Mouse (Mus musculus) megakaryocyte, embryonic 14.5 days (primary cell): Measurements from ENCODE around the gene Ccdc43. TPM values are rescaled to one million over a fixed set of nuclear protein-coding genes. Genes with fewer than 3 reads are reported as not detected.

Experiments
- H3K27me3 ChIP-seq: replicated peaks from 2 replicates; pipeline ENCODE3; 2012; ENCODE audit warnings: inconsistent platforms
- H3K36me3 ChIP-seq: replicated peaks from 2 replicates; pipeline ENCODE3; 2012; ENCODE audit warnings: low read length, inconsistent platforms, mixed read lengths
- H3K4me1 ChIP-seq: 2 replicates; pipeline ENCODE4 v1.6.1; 2012; ENCODE audit warnings: inconsistent platforms
- H3K4me3 ChIP-seq: replicated peaks from 2 replicates; pipeline ENCODE3; 2012; ENCODE audit warnings: moderate library complexity, mild to moderate bottlenecking, inconsistent platforms
- H3K9me3 ChIP-seq: 2 replicates; pipeline ENCODE4 v1.6.1; 2012; ENCODE audit warnings: inconsistent platforms
- FLI1 ChIP-seq: IDR thresholded peaks from 2 replicates; pipeline ENCODE4 v1.6.1; 2012; ENCODE audit warnings: low read length, inconsistent platforms, mixed read lengths
- GATA1 ChIP-seq: IDR thresholded peaks from 3 replicates; pipeline ENCODE4 v1.6.1; 2012; ENCODE audit warnings: mixed read lengths, low read length, inconsistent platforms, borderline replicate concordance
- polyA plus RNA-seq: library from polyadenylated mRNA; stranded (reverse); fragments of >175 nt; gene quantifications from 2 replicates; pipeline ENCODE4 v1.2.3, GENCODE M21; 2012; ENCODE audit warnings: low replicate concordance; ENCODE audit not compliant: insufficient read depth

Gene Ccdc43
- polyA plus RNA-seq, 1 experiment, result 3.3 TPM

DNA sequence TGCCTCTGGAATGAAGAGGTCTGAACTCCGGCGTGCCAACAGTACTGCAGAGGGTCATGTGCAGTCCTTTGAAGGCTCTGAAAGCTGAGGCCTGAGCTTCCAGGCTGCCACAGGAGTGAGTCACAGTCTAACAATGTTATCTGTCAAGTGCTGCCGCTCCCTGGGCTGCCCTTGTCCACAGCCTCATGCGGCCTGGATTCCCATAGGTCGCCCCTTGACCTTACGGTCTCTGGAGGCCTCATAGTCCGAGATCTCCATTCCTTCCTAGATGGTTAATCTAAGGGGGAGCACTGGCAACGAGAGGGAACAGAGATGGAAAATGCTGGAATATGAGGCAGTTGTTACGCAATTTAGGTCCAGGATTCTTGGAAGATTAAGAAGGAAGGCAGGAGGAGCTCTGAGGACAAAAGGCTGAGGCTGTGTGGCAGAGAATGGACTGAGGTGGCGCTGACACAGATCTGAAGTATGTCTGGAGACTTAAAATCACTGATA, 53.6 kb downstream of the Ccdc43 start:
- H3K27me3 ChIP-seq, result peaks cover 48% of the 10 kb centered on the region
- no peaks in the 10 kb centered on the region for H3K36me3 ChIP-seq
- TF ChIP-seq FLI1 (no peak), GATA1 (no peak)
- H3K4me3 ChIP-seq, result no peak overlapping the region
- no peaks in the 10 kb centered on the region for H3K4me1 ChIP-seq
- H3K9me3 ChIP-seq, result no peaks in the 10 kb centered on the region

DNA sequence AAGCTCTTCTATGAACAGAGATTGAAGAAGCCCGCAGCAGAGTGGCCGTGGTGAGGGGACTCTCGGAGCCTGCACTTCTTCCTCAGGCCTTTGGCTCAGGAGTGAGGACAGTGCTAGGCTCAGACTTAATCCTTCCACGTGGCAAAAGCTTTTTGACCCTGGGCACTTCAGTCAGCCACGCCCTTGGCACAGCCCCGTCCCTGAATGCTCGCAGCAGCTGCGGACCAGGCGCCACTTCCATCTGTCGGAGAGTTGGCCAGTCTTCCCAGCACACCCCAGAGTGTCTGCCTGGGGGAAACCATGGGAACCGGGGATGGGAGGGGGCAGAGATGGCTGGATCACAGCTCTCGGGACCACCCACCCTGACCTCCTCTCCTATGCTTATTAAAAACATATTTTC, 60.7 kb downstream of the Ccdc43 start:
- no peaks in the 10 kb centered on the region for H3K36me3 ChIP-seq
- TF ChIP-seq GATA1 (no peak), FLI1 (no peak)
- H3K9me3 ChIP-seq, result 0 out of 2 replicates have a peak, but pooled peaks cover 3% of the 10 kb centered on the region
- peaks cover 44% of the 10 kb centered on the region for H3K27me3 ChIP-seq
- H3K4me1 ChIP-seq, result peaks cover 7% of the 10 kb centered on the region; the same call in 1 of the 2 replicates
- H3K4me3 ChIP-seq, result no peak overlapping the region

Other genes starting within 250 kb of the Ccdc43 start
- 3,342 and 4,614 TPM in 2 replicates for gene Itga2b, start 227.7 kb downstream of the Ccdc43 start, polyA plus RNA-seq
- 5.7 and 12.6 TPM in 2 replicates for gene Gpatch8, start 141.4 kb downstream of the Ccdc43 start, polyA plus RNA-seq
- not detected in 2 replicates for gene Gm11627, start 118.3 kb downstream of the Ccdc43 start, polyA plus RNA-seq
- gene Fzd2, start 93.4 kb downstream of the Ccdc43 start, polyA plus RNA-seq, result 1.2 and 3.1 TPM in 2 replicates
- not detected in 2 replicates for gene Meioc, start 34.1 kb downstream of the Ccdc43 start, polyA plus RNA-seq
- gene Adam11, start 63.7 kb upstream of the Ccdc43 start, polyA plus RNA-seq, result 0.78 TPM in 1 of 2 replicates, not detected in the other
- not detected in 2 replicates for gene Gjc1, start 121.9 kb upstream of the Ccdc43 start, polyA plus RNA-seq
- gene Higd1b, start 138.1 kb upstream of the Ccdc43 start, polyA plus RNA-seq, result not detected in 2 replicates
- gene Eftud2, start 183.2 kb upstream of the Ccdc43 start, polyA plus RNA-seq, result 23.2 and 87.1 TPM in 2 replicates
- gene Ccdc103, start 183.4 kb upstream of the Ccdc43 start, polyA plus RNA-seq, result not detected in 2 replicates
- gene Fam187a, start 187.4 kb upstream of the Ccdc43 start, polyA plus RNA-seq, result not detected in 2 replicates
- not detected in 2 replicates for gene Gfap, start 203.1 kb upstream of the Ccdc43 start, polyA plus RNA-seq
- 11.5 and 18.4 TPM in 2 replicates for gene Kif18b, start 227.3 kb upstream of the Ccdc43 start, polyA plus RNA-seq
- not detected in 2 replicates for gene C1ql1, start 248.9 kb upstream of the Ccdc43 start, polyA plus RNA-seq